Mouse (Mus musculus): ENCODE results near the gene Prkar2a.

GRCm38 (mm10) chr9:108792307-108792706 is 103.2 kb downstream of the Prkar2a start:
- TF ChIP-seq POLR2A (IDR thresholded peaks at IDR 0.05; ENCODE audit: borderline replicate concordance, insufficient read depth, low read length) (no peak), CTCF (IDR thresholded peaks at IDR 0.05; ENCODE audit: borderline replicate concordance, insufficient read depth, low read depth, low read length) (no peak)
